Mouse (Mus musculus) CH12.LX (cell line): Measurements from ENCODE around the gene Olfr222.

Source experiments
- CHD2 ChIP-seq: IDR thresholded peaks from 2 replicates; pipeline ENCODE4 v1.6.1; 2011; ENCODE audit warnings: low read length, improper control_type of control experiment
- CTCF ChIP-seq, 2 experiments: IDR thresholded peaks in 1 of 2; conservative IDR thresholded peaks in 1 of 2; 2 replicates each; pipeline ENCODE4 v1.5.1; 2011 to 2012; ENCODE audit warnings: low read depth in 2 of 2, low read length in 2 of 2, improper control_type of control experiment in 1 of 2, inconsistent platforms in 1 of 2, mild to moderate bottlenecking in 1 of 2, moderate library complexity in 1 of 2
- ELF1 ChIP-seq: IDR thresholded peaks from 2 replicates; pipeline ENCODE4 v1.6.1; 2014; ENCODE audit warnings: low read depth, mild to moderate bottlenecking, inconsistent platforms, low read length, improper control_type of control experiment
- EP300 ChIP-seq: IDR thresholded peaks from 2 replicates; pipeline ENCODE4 v1.6.1; 2011; ENCODE audit warnings: low read length, improper control_type of control experiment
- MAFK ChIP-seq: IDR thresholded peaks from 2 replicates; pipeline ENCODE4 v1.6.1; 2011; ENCODE audit warnings: low read length, improper control_type of control experiment; ENCODE audit not compliant: insufficient replicate concordance
- MAZ ChIP-seq: IDR thresholded peaks from 2 replicates; pipeline ENCODE4 v1.6.1; 2012; ENCODE audit warnings: low read depth, mild to moderate bottlenecking, inconsistent platforms, low read length, improper control_type of control experiment, moderate library complexity
- NELFE ChIP-seq: IDR thresholded peaks from 2 replicates; pipeline ENCODE4 v1.6.1; 2011; ENCODE audit warnings: low read depth, low read length, improper control_type of control experiment
- POLR2A ChIP-seq: IDR thresholded peaks from 2 replicates; pipeline ENCODE4 v1.6.1; 2011; ENCODE audit warnings: low read depth, mild to moderate bottlenecking, improper control_type of control experiment, low read length
- RAD21 ChIP-seq: IDR thresholded peaks from 2 replicates; pipeline ENCODE4 v1.6.1; 2011; ENCODE audit warnings: low read depth, mild to moderate bottlenecking, low read length, improper control_type of control experiment, moderate library complexity
- TCF12 ChIP-seq: IDR thresholded peaks from 2 replicates; pipeline ENCODE4 v1.6.1; 2014; ENCODE audit warnings: low read depth, mild to moderate bottlenecking, inconsistent platforms, low read length, improper control_type of control experiment
- USF1 ChIP-seq: IDR thresholded peaks from 2 replicates; pipeline ENCODE4 v1.6.1; 2014; ENCODE audit warnings: low read depth, mild to moderate bottlenecking, inconsistent platforms, low read length, improper control_type of control experiment
- ZKSCAN1 ChIP-seq: IDR thresholded peaks from 2 replicates; pipeline ENCODE4 v1.6.1; 2012; ENCODE audit warnings: low read depth, inconsistent platforms, low read length, improper control_type of control experiment, borderline replicate concordance

DNA sequence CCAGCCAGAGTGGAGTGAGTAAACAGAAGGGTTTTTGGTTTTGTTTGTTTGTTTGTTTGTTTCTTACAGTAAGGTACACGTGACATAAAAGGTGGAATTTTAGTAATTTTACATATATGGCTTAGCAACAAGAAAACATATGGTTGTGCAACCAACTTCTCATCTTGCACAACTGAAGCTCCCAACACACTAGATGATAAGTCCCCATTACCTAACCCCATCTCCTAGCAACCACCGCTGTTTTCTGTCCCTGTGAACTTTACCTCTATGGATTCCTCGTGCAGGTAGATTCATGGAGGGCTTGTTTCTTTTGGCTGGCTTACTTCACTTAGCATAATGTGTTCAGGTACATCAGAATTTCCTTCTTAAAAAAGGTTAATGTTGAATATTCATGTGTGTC, 32.7 kb downstream of the Olfr222 start:
- no peak for TF ChIP-seq POLR2A
- TF ChIP-seq NELFE, result no peak
- TF ChIP-seq CHD2, result no peak
- no peak for TF ChIP-seq USF1
- no peak for TF ChIP-seq ELF1
- TF ChIP-seq RAD21, result no peak
- TF ChIP-seq CTCF (conservative IDR thresholded peaks at IDR 0.05 in 1 of 2, IDR thresholded peaks at IDR 0.05 in 1 of 2; ENCODE audit: low read depth in 2 of 2, low read length in 2 of 2), result no peak
- no peak for TF ChIP-seq EP300
- no peak for TF ChIP-seq MAFK
- no peak for TF ChIP-seq ZKSCAN1
- TF ChIP-seq MAZ, result no peak
- no peak for TF ChIP-seq TCF12
